Mouse (Mus musculus): ENCODE data around the gene Tmem221. TPM values are rescaled to one million over a fixed set of nuclear protein-coding genes. Genes with fewer than 3 reads are reported as not detected.
A peak's percentile ranks its signal among the peaks of the same experiment; 100 is the strongest.

Gene Tmem221
- polyA plus RNA-seq, 1 experiment from 2014 or later = not detected

- H3K9me3 ChIP-seq (replicated peaks; ENCODE audit: control insufficient read depth, low read length, poor library complexity, severe bottlenecking) = no peaks in the 10 kb centered on the region
- H3K27ac ChIP-seq (ENCODE audit: low read length) = peak overlapping the region; percentile 90
- H3K4me3 ChIP-seq (ENCODE audit: low read depth, low read length) = peak overlapping the region; percentile 73
- no peaks in the 10 kb centered on the region for H3K36me3 ChIP-seq (ENCODE audit: control insufficient read depth, insufficient read depth, low read length)
- peaks cover 5% of the 10 kb centered on the region; the same call in 1 of the 2 replicates for H3K27me3 ChIP-seq (ENCODE audit: control insufficient read depth, insufficient read depth, low read depth, low read length)
- ATAC-seq = peak; percentile 90
- peaks cover 19% of the 10 kb centered on the region for H3K4me1 ChIP-seq (ENCODE audit: control insufficient read depth, insufficient read depth, low read length)
- WGBS = under 1% methylated on average over 41 of the region's 41 CpGs
- H3K4me2 ChIP-seq (ENCODE audit: low read length) = peak overlapping the region; percentile 62
- peak overlapping the region; percentile 75 for H3K9ac ChIP-seq (ENCODE audit: low read depth, low read length)
These were observed 11.8 kb upstream of the Tmem221 start for GRCm38 (mm10) chr8:71570291-71570954.

GRCm38 (mm10) chr8:71569366-71570290, 11.0 kb upstream of the Tmem221 start:
- Histone ChIP-seq H3K4me1 (ENCODE audit: control insufficient read depth, insufficient read depth, low read length) (peaks cover 19% of the 10 kb centered on the region), H3K36me3 (ENCODE audit: control insufficient read depth, insufficient read depth, low read length) (no peaks in the 10 kb centered on the region), H3K4me2 (ENCODE audit: low read length) (peak overlapping the region; percentile 62), H3K4me3 (ENCODE audit: low read depth, low read length) (peak overlapping the region; percentile 73), H3K9me3 (replicated peaks; ENCODE audit: control insufficient read depth, low read length, poor library complexity, severe bottlenecking) (no peaks in the 10 kb centered on the region), H3K9ac (ENCODE audit: low read depth, low read length) (peak overlapping the region; percentile 75), H3K27ac (ENCODE audit: low read length) (peak overlapping the region; percentile 90), H3K27me3 (ENCODE audit: control insufficient read depth, insufficient read depth, low read depth, low read length) (peaks cover 7% of the 10 kb centered on the region; the same call in 1 of the 2 replicates)
- ATAC-seq = peak; percentile 85
- WGBS = under 1% methylated on average over 51 of the region's 51 CpGs

- no peak for ATAC-seq
- peak overlapping the region; percentile 75 for H3K9ac ChIP-seq (ENCODE audit: low read depth, low read length)
These were observed 10.3 kb upstream of the Tmem221 start for GRCm38 (mm10) chr8:71568941-71569340.

GRCm38 (mm10) chr8:71568387-71568937, 9.8 kb upstream of the Tmem221 start, which contains the start of gene Slc27a1:
TSS of gene Slc27a1 (plus strand) at chr8:71568882.
- WGBS = 9% methylated on average over 13 of the region's 13 CpGs
- no peaks in the 10 kb centered on the region for H3K36me3 ChIP-seq (ENCODE audit: control insufficient read depth, insufficient read depth, low read length)
- H3K4me1 ChIP-seq (ENCODE audit: control insufficient read depth, insufficient read depth, low read length) = peaks cover 19% of the 10 kb centered on the region
- H3K27ac ChIP-seq (ENCODE audit: low read length) = peak within 1 kb of the TSS; percentile 90
- ATAC-seq = no peak
- H3K9ac ChIP-seq (ENCODE audit: low read depth, low read length) = peak within 1 kb of the TSS; percentile 75
- peak within 1 kb of the TSS; percentile 62 for H3K4me2 ChIP-seq (ENCODE audit: low read length)
- H3K27me3 ChIP-seq (ENCODE audit: control insufficient read depth, insufficient read depth, low read depth, low read length) = peaks cover 7% of the 10 kb centered on the region; the same call in 1 of the 2 replicates
- H3K4me3 ChIP-seq (ENCODE audit: low read depth, low read length) = peak within 1 kb of the TSS; percentile 73
- no peaks in the 10 kb centered on the region for H3K9me3 ChIP-seq (replicated peaks; ENCODE audit: control insufficient read depth, low read length, poor library complexity, severe bottlenecking)

More at GRCm38 (mm10) chr8:71568941-71569340, 10.3 kb upstream of the Tmem221 start:
- peak overlapping the region; percentile 73 for H3K4me3 ChIP-seq (ENCODE audit: low read depth, low read length)
- peak overlapping the region; percentile 90 for H3K27ac ChIP-seq (ENCODE audit: low read length)
- H3K27me3 ChIP-seq (ENCODE audit: control insufficient read depth, insufficient read depth, low read depth, low read length) = peaks cover 7% of the 10 kb centered on the region; the same call in 1 of the 2 replicates
- H3K36me3 ChIP-seq (ENCODE audit: control insufficient read depth, insufficient read depth, low read length) = no peaks in the 10 kb centered on the region
- peak overlapping the region; percentile 62 for H3K4me2 ChIP-seq (ENCODE audit: low read length)
- H3K9me3 ChIP-seq (replicated peaks; ENCODE audit: control insufficient read depth, low read length, poor library complexity, severe bottlenecking) = no peaks in the 10 kb centered on the region
- 16% methylated on average over 6 of the region's 6 CpGs for WGBS
- peaks cover 19% of the 10 kb centered on the region for H3K4me1 ChIP-seq (ENCODE audit: control insufficient read depth, insufficient read depth, low read length)

GRCm38 (mm10) chr8:71567587-71567986, 8.9 kb upstream of the Tmem221 start:
- Histone ChIP-seq H3K9me3 (replicated peaks; ENCODE audit: control insufficient read depth, low read length, poor library complexity, severe bottlenecking) (no peaks in the 10 kb centered on the region), H3K9ac (ENCODE audit: low read depth, low read length) (no peak overlapping the region), H3K27me3 (ENCODE audit: control insufficient read depth, insufficient read depth, low read depth, low read length) (peaks cover 10% of the 10 kb centered on the region), H3K36me3 (ENCODE audit: control insufficient read depth, insufficient read depth, low read length) (no peaks in the 10 kb centered on the region), H3K4me3 (ENCODE audit: low read depth, low read length) (no peak overlapping the region), H3K4me2 (ENCODE audit: low read length) (no peak overlapping the region), H3K4me1 (ENCODE audit: control insufficient read depth, insufficient read depth, low read length) (peaks cover 20% of the 10 kb centered on the region), H3K27ac (ENCODE audit: low read length) (no peak overlapping the region)
- ATAC-seq = no peak
- WGBS = 79% methylated on average over 7 of the region's 7 CpGs

GRCm38 (mm10) chr8:71566501-71566900, 7.8 kb upstream of the Tmem221 start, which contains the start of gene Nxnl1:
TSS of gene Nxnl1 (minus strand) at chr8:71566601.
- Histone ChIP-seq H3K27me3 (ENCODE audit: control insufficient read depth, insufficient read depth, low read depth, low read length) (peaks cover 21% of the 10 kb centered on the region), H3K4me1 (ENCODE audit: control insufficient read depth, insufficient read depth, low read length) (peaks cover 11% of the 10 kb centered on the region), H3K9me3 (replicated peaks; ENCODE audit: control insufficient read depth, low read length, poor library complexity, severe bottlenecking) (no peaks in the 10 kb centered on the region), H3K4me2 (ENCODE audit: low read length) (no peak within 1 kb of the TSS), H3K36me3 (ENCODE audit: control insufficient read depth, insufficient read depth, low read length) (no peaks in the 10 kb centered on the region), H3K9ac (ENCODE audit: low read depth, low read length) (no peak within 1 kb of the TSS), H3K27ac (ENCODE audit: low read length) (no peak within 1 kb of the TSS), H3K4me3 (ENCODE audit: low read depth, low read length) (no peak within 1 kb of the TSS)
- 54% methylated on average over 3 of the region's 3 CpGs for WGBS
- no peak for ATAC-seq

GRCm38 (mm10) chr8:71563992-71564391, 5.3 kb upstream of the Tmem221 start:
- H3K9me3 ChIP-seq (replicated peaks; ENCODE audit: control insufficient read depth, low read length, poor library complexity, severe bottlenecking) = no peaks in the 10 kb centered on the region
- H3K4me1 ChIP-seq (ENCODE audit: control insufficient read depth, insufficient read depth, low read length) = peaks cover 7% of the 10 kb centered on the region
- no peak overlapping the region for H3K4me3 ChIP-seq (ENCODE audit: low read depth, low read length)
- H3K9ac ChIP-seq (ENCODE audit: low read depth, low read length) = no peak overlapping the region
- 91% methylated on average over 4 of the region's 4 CpGs for WGBS
- no peak overlapping the region for H3K27ac ChIP-seq (ENCODE audit: low read length)
- H3K36me3 ChIP-seq (ENCODE audit: control insufficient read depth, insufficient read depth, low read length) = no peaks in the 10 kb centered on the region
- peaks cover 43% of the 10 kb centered on the region for H3K27me3 ChIP-seq (ENCODE audit: control insufficient read depth, insufficient read depth, low read depth, low read length)
- H3K4me2 ChIP-seq (ENCODE audit: low read length) = no peak overlapping the region
- ATAC-seq = no peak

- Histone ChIP-seq H3K27ac (ENCODE audit: low read length) (no peak overlapping the region), H3K27me3 (ENCODE audit: control insufficient read depth, insufficient read depth, low read depth, low read length) (peaks cover 55% of the 10 kb centered on the region), H3K9ac (ENCODE audit: low read depth, low read length) (peak overlapping the region; percentile 55), H3K4me1 (ENCODE audit: control insufficient read depth, insufficient read depth, low read length) (peaks cover 13% of the 10 kb centered on the region), H3K9me3 (replicated peaks; ENCODE audit: control insufficient read depth, low read length, poor library complexity, severe bottlenecking) (no peaks in the 10 kb centered on the region), H3K4me2 (ENCODE audit: low read length) (peak overlapping the region; percentile 47), H3K4me3 (ENCODE audit: low read depth, low read length) (peak overlapping the region; percentile 28), H3K36me3 (ENCODE audit: control insufficient read depth, insufficient read depth, low read length) (no peaks in the 10 kb centered on the region)
- under 1% methylated on average over 33 of the region's 33 CpGs for WGBS
- peak; percentile 46; the same call in 1 of the 2 replicates for ATAC-seq
These were observed 4.1 kb upstream of the Tmem221 start for GRCm38 (mm10) chr8:71562751-71563150.
